Mouse (Mus musculus) forebrain, embryonic 16.5 days (tissue): ENCODE data around the gene Wrnip1. TPM values are rescaled to one million over a fixed set of nuclear protein-coding genes. Genes with fewer than 3 reads are reported as not detected.
"Not testable (repeated sequence)": the region's sequence is repeated elsewhere in the genome, so short reads cannot be mapped to it uniquely, and the experiment has no call there.

Source experiments
- ATAC-seq: fragments of 200-750 bp; cut with Nextera tagmentation; 2 replicates; pipeline ENCODE4 v1.8.0; 2017; ENCODE audit warnings: mild to moderate bottlenecking, moderate library complexity
- H3K27ac ChIP-seq: fragments of 300-500 bp; sonication (generic); 2 replicates; pipeline ENCODE4 v1.5.1; 2014; ENCODE audit warnings: low read length, control low read depth
- H3K27me3 ChIP-seq: fragments of 300-500 bp; sonication (generic); replicated peaks from 2 replicates; pipeline ENCODE4 v1.6.1; 2014; ENCODE audit warnings: low read length; ENCODE audit not compliant: control insufficient read depth, insufficient read depth
- H3K36me3 ChIP-seq: fragments of 300-500 bp; sonication (generic); 2 replicates; pipeline ENCODE4 v1.6.1; 2014; ENCODE audit not compliant: control insufficient read depth, insufficient read depth
- H3K4me1 ChIP-seq: fragments of 300-500 bp; sonication (generic); replicated peaks from 2 replicates; pipeline ENCODE4 v1.6.1; 2014; ENCODE audit warnings: low read length; ENCODE audit not compliant: control insufficient read depth, insufficient read depth
- H3K4me2 ChIP-seq: fragments of 300-500 bp; sonication (generic); 2 replicates; pipeline ENCODE4 v1.6.1; 2014; ENCODE audit warnings: mild to moderate bottlenecking, low read length, control low read depth
- H3K4me3 ChIP-seq: fragments of 300-500 bp; sonication (generic); replicated peaks from 2 replicates; pipeline ENCODE4 v1.5.1; 2014; ENCODE audit warnings: mild to moderate bottlenecking, low read length, control low read depth
- H3K9ac ChIP-seq: fragments of 300-500 bp; sonication (generic); replicated peaks from 2 replicates; pipeline ENCODE4 v1.6.1; 2014; ENCODE audit warnings: low read depth, low read length, control low read depth
- H3K9me3 ChIP-seq: fragments of 300-500 bp; sonication (generic); 2 replicates; pipeline ENCODE4 v1.6.1; 2016; ENCODE audit warnings: low read length; ENCODE audit not compliant: control insufficient read depth
- WGBS: fragments of 180-500 bp; shearing (Covaris S2); extraction: QIAGEN DNeasy Blood & Tissue Kit; methylation state at CpG from one replicate; pipeline ENCODE4 v1.1.7; 2014; 5-methylcytosine and 5-hydroxymethylcytosine counted together
- polyA plus RNA-seq: library from polyadenylated mRNA; unstranded; fragments of >200 nt; fragmentation: Nextera tagmentation; extraction: Ambion mirVana; gene quantifications from 2 replicates; pipeline ENCODE4 v1.2.1, GENCODE M21; 2015

Gene Wrnip1
- polyA plus RNA-seq, 1 experiment from 2014 or later = 32.3 TPM

- WGBS = 28% methylated on average over 2 of the region's 2 CpGs
- Histone ChIP-seq H3K27ac (no peak overlapping the region), H3K9ac (no peak overlapping the region), H3K27me3 (no peaks in the 10 kb centered on the region), H3K4me2 (no peak overlapping the region), H3K4me3 (no peak overlapping the region), H3K9me3 (no peaks in the 10 kb centered on the region), H3K36me3 (no peaks in the 10 kb centered on the region), H3K4me1 (no peaks in the 10 kb centered on the region)
- ATAC-seq = peak; percentile 55; the same call in 1 of the 2 replicates
Observed at GRCm38 (mm10) chr13:32853073-32853472, 51.2 kb downstream of the Wrnip1 start.

DNA sequence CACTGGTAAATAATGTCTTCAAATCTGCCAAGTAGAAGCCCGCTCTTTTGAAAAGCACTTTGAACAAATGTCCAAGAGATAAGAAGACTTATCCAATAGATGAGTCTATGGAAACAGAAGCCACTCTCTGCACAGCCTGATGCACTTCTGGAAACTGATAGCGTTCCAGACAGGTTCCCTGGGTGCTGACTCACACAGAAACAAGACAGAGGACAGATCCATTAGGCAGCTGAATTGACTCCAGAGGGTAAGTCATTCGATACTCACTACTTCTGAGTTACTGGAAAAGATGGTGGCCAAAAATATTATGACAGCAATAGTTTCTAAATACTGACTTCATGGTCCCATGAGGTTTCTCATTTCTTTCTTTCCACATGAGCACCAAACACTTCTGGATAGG is 59.0 kb downstream of the Wrnip1 start:
- H3K36me3 ChIP-seq = no peaks in the 10 kb centered on the region
- H3K9me3 ChIP-seq = no peaks in the 10 kb centered on the region
- no peak overlapping the region for H3K4me3 ChIP-seq
- no peak overlapping the region for H3K4me2 ChIP-seq
- no peaks in the 10 kb centered on the region for H3K27me3 ChIP-seq
- H3K27ac ChIP-seq = no peak overlapping the region
- H3K9ac ChIP-seq = no peak overlapping the region
- no peak for ATAC-seq
- 84% methylated on average over 3 of the region's 3 CpGs for WGBS
- no peaks in the 10 kb centered on the region for H3K4me1 ChIP-seq

- H3K27ac ChIP-seq = no peak overlapping the region
- H3K27me3 ChIP-seq = no peaks in the 10 kb centered on the region
- H3K4me2 ChIP-seq = no peak overlapping the region
- no peak overlapping the region for H3K9ac ChIP-seq
- ATAC-seq = no peak
- no peak overlapping the region for H3K4me3 ChIP-seq
- H3K9me3 ChIP-seq = no peaks in the 10 kb centered on the region
- H3K36me3 ChIP-seq = no peaks in the 10 kb centered on the region
- H3K4me1 ChIP-seq = no peaks in the 10 kb centered on the region
Observed at GRCm38 (mm10) chr13:32863456-32863855, 61.6 kb downstream of the Wrnip1 start.

- not testable (repeated sequence) for H3K9me3 ChIP-seq, H3K4me1 ChIP-seq, H3K9ac ChIP-seq, H3K4me2 ChIP-seq, H3K4me3 ChIP-seq, H3K27ac ChIP-seq, ATAC-seq, H3K36me3 ChIP-seq, H3K27me3 ChIP-seq
- WGBS = 90% methylated on average over 2 of the region's 3 CpGs
Observed at GRCm38 (mm10) chr13:32864529-32864928, 62.7 kb downstream of the Wrnip1 start.

DNA sequence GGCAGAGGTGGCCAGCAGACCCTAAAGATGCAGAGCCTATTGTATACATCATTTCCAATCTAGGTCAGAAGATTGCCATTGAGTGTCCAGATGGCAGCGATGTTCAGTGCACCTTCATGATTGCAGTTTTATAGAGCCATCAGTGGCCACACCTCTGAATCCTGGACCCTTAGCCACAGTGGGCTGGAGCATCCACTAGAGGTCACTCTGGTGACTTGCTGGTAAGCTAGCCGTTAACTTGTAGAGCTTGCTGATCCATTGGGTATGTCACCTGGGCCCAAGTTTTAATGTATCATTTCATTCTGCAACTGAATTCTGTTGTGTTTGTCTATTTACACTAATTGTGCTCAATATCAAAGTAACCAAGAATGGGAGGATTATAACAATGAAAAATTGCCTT is 63.8 kb downstream of the Wrnip1 start:
- no peak overlapping the region for H3K9ac ChIP-seq
- ATAC-seq = no peak
- no peak overlapping the region for H3K27ac ChIP-seq
- H3K4me3 ChIP-seq = no peak overlapping the region
- no peaks in the 10 kb centered on the region for H3K4me1 ChIP-seq
- H3K27me3 ChIP-seq = no peaks in the 10 kb centered on the region
- H3K36me3 ChIP-seq = no peaks in the 10 kb centered on the region
- H3K4me2 ChIP-seq = no peak overlapping the region
- H3K9me3 ChIP-seq = no peaks in the 10 kb centered on the region
- 65% methylated on average over 2 of the region's 2 CpGs for WGBS

- H3K9me3 ChIP-seq = no peaks in the 10 kb centered on the region
- H3K9ac ChIP-seq = no peak overlapping the region
- H3K4me2 ChIP-seq = no peak overlapping the region
- 6% methylated on average over 9 of the region's 9 CpGs for WGBS
- no peaks in the 10 kb centered on the region for H3K4me1 ChIP-seq
- ATAC-seq = peak; percentile 78
- no peak overlapping the region for H3K27ac ChIP-seq
- no peaks in the 10 kb centered on the region for H3K36me3 ChIP-seq
- no peaks in the 10 kb centered on the region for H3K27me3 ChIP-seq
- no peak overlapping the region for H3K4me3 ChIP-seq
Observed at GRCm38 (mm10) chr13:32866484-32866883, 64.6 kb downstream of the Wrnip1 start.

DNA sequence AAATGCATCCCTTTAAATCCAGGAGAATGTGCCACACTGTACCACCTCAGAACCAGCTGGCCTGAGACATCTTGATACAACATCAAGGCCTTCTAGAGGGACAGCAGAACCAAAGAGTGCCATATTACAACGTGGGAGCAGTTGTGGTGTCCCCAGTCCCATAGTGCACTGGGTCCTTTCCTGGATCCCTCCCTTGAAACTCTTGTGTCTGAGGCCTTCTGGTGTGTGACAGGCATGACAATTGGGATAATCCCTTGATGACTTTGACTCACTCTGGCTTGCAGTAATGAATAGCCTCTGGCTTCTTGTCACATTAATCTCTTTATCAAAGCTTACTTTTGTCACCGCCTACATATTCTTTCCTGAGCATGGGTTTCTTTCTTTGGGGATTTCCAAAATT is 65.2 kb downstream of the Wrnip1 start:
- WGBS = 32% methylated on average over 2 of the region's 2 CpGs
- Histone ChIP-seq H3K4me3 (no peak overlapping the region), H3K4me2 (no peak overlapping the region), H3K4me1 (no peaks in the 10 kb centered on the region), H3K9ac (no peak overlapping the region), H3K9me3 (no peaks in the 10 kb centered on the region), H3K27me3 (no peaks in the 10 kb centered on the region), H3K36me3 (no peaks in the 10 kb centered on the region), H3K27ac (no peak overlapping the region)
- no peak for ATAC-seq

- not testable (repeated sequence) for ATAC-seq, H3K9ac ChIP-seq, H3K36me3 ChIP-seq, H3K4me1 ChIP-seq, H3K4me3 ChIP-seq, H3K9me3 ChIP-seq, H3K27me3 ChIP-seq, H3K4me2 ChIP-seq, H3K27ac ChIP-seq
- 83% methylated on average over 4 of the region's 4 CpGs for WGBS
Observed at GRCm38 (mm10) chr13:32868233-32868632, 66.4 kb downstream of the Wrnip1 start.

DNA sequence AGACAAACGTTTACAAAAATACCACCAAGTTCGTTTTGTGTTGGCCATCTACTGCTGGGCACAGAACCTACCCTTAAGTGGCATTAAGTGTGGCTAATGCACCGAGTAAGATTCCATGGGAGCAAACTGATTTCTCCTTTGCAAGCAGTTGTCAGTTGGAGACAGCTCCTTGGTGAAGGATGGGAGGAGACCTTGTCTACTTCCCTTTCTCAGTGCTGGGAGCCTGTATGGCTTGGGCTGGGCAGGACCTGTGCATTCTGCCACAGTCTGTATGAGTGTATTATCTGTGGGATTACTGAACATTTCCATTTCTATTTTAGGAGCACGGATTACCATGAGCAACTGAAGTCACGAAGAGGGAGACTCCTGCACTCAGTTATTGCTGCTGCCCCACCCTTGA is 67.0 kb downstream of the Wrnip1 start:
- Histone ChIP-seq H3K4me1 (no peaks in the 10 kb centered on the region), H3K36me3 (no peaks in the 10 kb centered on the region), H3K9ac (no peak overlapping the region), H3K27ac (no peak overlapping the region), H3K4me2 (no peak overlapping the region), H3K27me3 (no peaks in the 10 kb centered on the region), H3K4me3 (no peak overlapping the region), H3K9me3 (no peaks in the 10 kb centered on the region)
- no peak for ATAC-seq
- 80% methylated on average over 5 of the region's 5 CpGs for WGBS
